Mouse (Mus musculus) neural tube, embryonic 14.5 days (tissue): ENCODE results near the gene Rnf123. TPM values are rescaled to one million over a fixed set of nuclear protein-coding genes. Genes with fewer than 3 reads are reported as not detected.

ENCODE experiments used
- ATAC-seq: fragments of 200-750 bp; cut with Nextera tagmentation; 2 replicates; pipeline ENCODE4 v1.8.0; 2017; ENCODE audit warnings: low read depth, mild to moderate bottlenecking, moderate TSS enrichment, moderate library complexity
- H3K27ac ChIP-seq: fragments of 300-500 bp; sonication (generic); 2 replicates; pipeline ENCODE4 v1.5.1; 2014; ENCODE audit warnings: low read depth, mild to moderate bottlenecking, control low read depth, low read length, moderate library complexity, mixed read lengths
- H3K27me3 ChIP-seq: fragments of 300-500 bp; sonication (generic); 2 replicates; pipeline ENCODE4 v1.6.1; 2014; ENCODE audit warnings: low read length; ENCODE audit not compliant: control insufficient read depth, insufficient read depth
- H3K36me3 ChIP-seq: fragments of 300-500 bp; sonication (generic); 2 replicates; pipeline ENCODE4 v1.6.1; 2014; ENCODE audit warnings: low read length, mixed read lengths; ENCODE audit not compliant: control insufficient read depth, insufficient read depth
- H3K4me1 ChIP-seq: fragments of 300-500 bp; sonication (generic); 2 replicates; pipeline ENCODE4 v1.6.1; 2014; ENCODE audit warnings: low read length; ENCODE audit not compliant: control insufficient read depth, insufficient read depth
- H3K4me2 ChIP-seq: fragments of 300-500 bp; sonication (generic); 2 replicates; pipeline ENCODE4 v1.6.1; 2014; ENCODE audit warnings: mild to moderate bottlenecking, low read depth, low read length, control low read depth
- H3K4me3 ChIP-seq: fragments of 300-500 bp; sonication (generic); 2 replicates; pipeline ENCODE4 v1.5.1; 2014; ENCODE audit warnings: low read depth, low read length, control low read depth, mixed read lengths
- H3K9ac ChIP-seq: fragments of 300-500 bp; sonication (generic); replicated peaks from 2 replicates; pipeline ENCODE4 v1.6.1; 2014; ENCODE audit warnings: low read depth, mild to moderate bottlenecking, control low read depth, low read length, mixed read lengths
- H3K9me3 ChIP-seq: fragments of 300-500 bp; sonication (generic); 2 replicates; pipeline ENCODE4 v1.6.1; 2016; ENCODE audit warnings: low read length; ENCODE audit not compliant: control insufficient read depth
- WGBS: fragments of 180-500 bp; shearing (Covaris S2); extraction: QIAGEN DNeasy Blood & Tissue Kit; methylation state at CpG from one replicate; pipeline ENCODE4 v1.1.7; 2014; 5-methylcytosine and 5-hydroxymethylcytosine counted together
- polyA plus RNA-seq: library from polyadenylated mRNA; unstranded; fragments of >200 nt; fragmentation: Nextera tagmentation; extraction: Ambion mirVana; gene quantifications from 2 replicates; pipeline ENCODE4 v1.2.1, GENCODE M21; 2014

Gene Rnf123
- polyA plus RNA-seq, 1 experiment from 2014 or later: 47.7 TPM

- 93% methylated on average over 9 of the region's 9 CpGs for WGBS
- H3K9ac ChIP-seq: no peak overlapping the region
- no peak overlapping the region for H3K4me2 ChIP-seq
- peaks cover 58% of the 10 kb centered on the region for H3K36me3 ChIP-seq
- no peaks in the 10 kb centered on the region for H3K9me3 ChIP-seq
- no peak overlapping the region for H3K4me3 ChIP-seq
- H3K4me1 ChIP-seq: no peaks in the 10 kb centered on the region
- no peak overlapping the region for H3K27ac ChIP-seq
- no peaks in the 10 kb centered on the region for H3K27me3 ChIP-seq
- ATAC-seq: no peak
Observed at GRCm38 (mm10) chr9:108058291-108058690, 24.9 kb downstream of the Rnf123 start.

DNA sequence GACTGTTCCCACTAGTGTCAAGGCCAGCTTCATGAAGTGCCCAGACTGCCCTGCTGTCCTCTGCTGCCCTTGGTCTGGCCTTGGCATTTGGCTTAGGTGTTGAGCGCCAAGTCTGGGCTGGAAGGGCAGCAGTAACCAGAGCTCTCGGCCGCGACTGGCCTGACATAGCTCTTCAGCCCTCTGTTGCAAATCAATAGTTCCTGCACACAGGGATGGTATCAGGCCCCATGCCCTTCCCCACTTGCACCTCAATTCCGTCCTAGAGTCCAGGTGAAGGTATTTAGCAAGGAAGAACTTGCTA lies 25.9 kb downstream of the Rnf123 start:
- no peaks in the 10 kb centered on the region for H3K9me3 ChIP-seq
- H3K4me2 ChIP-seq: no peak overlapping the region
- H3K36me3 ChIP-seq: peaks cover 49% of the 10 kb centered on the region
- H3K4me1 ChIP-seq: no peaks in the 10 kb centered on the region
- no peaks in the 10 kb centered on the region for H3K27me3 ChIP-seq
- H3K9ac ChIP-seq: no peak overlapping the region
- no peak overlapping the region for H3K27ac ChIP-seq
- no peak overlapping the region for H3K4me3 ChIP-seq
- no peak for ATAC-seq
- 96% methylated on average over 5 of the region's 5 CpGs for WGBS

DNA sequence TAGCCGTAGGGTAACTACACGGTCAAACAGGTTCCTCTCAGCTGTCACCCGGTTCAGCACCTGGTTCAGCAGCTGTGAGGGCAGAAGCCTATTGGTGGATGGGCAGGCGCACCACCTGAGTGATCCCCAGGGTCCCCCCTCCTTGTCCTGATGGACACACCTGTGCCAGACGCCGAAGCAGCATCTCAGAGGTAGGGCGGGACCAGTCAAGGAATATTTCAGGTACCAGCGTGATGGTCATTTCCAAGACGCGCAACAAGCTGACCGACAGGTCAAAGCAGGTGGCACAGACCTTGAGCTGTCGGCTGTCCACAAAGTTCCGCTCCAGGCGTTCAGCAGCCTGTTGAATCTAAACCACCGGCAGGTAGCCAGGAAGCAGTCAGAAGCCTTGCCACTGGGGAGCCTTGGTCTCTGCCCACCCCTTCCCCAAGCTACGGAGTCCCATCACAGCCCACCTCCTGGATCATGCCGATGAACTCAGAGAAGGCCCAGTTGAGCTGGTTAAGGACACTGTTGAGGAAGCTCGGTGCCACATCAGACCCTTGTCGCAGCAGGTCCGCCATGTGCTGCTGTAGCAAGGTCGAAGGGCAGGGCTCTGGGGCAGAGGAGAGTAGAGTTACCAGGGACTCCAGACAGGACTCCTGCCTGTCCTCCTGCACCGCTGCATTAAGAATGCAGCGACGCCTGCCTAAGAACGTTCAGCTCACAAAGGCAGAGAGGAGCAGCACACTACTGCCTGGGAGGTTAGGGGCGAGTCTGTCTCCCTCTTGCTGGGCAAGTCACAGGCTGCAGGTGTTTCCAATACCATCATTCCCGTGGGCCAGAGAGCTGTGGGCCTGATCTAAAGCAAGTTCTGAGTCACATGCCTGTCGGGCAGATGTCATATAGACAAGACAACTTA lies 26.5 kb downstream of the Rnf123 start:
- H3K36me3 ChIP-seq: peaks cover 43% of the 10 kb centered on the region

DNA sequence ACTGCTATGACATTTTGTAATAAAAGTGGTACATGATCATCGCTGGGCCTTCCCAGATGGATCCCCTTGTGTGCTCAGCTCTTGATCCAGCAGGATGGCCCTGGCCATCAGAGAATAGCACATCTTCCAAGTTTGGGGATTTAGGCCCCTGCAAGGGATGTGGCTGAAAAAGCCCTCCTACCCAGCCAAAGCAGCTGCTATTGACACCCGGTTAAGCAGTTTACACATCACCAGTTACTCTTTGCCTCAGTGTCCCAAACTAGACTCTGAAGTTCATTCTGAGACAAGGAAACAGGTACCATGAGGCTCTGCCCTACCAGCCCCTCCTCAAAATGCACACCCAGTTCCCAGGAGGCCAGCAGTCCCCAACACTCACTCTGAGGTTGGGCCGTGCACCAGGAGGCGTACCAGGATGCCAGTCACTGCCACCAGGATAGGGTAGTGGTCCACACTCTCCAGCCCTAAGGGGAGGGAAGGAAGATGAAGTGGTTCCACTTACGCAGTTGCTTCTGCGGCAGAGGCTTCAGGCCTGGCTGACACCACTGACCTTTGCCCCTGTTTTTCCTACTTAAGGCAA lies 27.4 kb downstream of the Rnf123 start:
- H3K9me3 ChIP-seq: no peaks in the 10 kb centered on the region
- 89% methylated on average over 6 of the region's 6 CpGs for WGBS

More for the DNA sequence above, 26.5 kb downstream of the Rnf123 start:
- no peak overlapping the region for H3K4me2 ChIP-seq
- ATAC-seq: no peak
- H3K9ac ChIP-seq: no peak overlapping the region
- no peaks in the 10 kb centered on the region for H3K9me3 ChIP-seq
- H3K4me3 ChIP-seq: no peak overlapping the region
- no peak overlapping the region for H3K27ac ChIP-seq
- H3K4me1 ChIP-seq: no peaks in the 10 kb centered on the region
- 86% methylated on average over 28 of the region's 28 CpGs for WGBS
- H3K27me3 ChIP-seq: no peaks in the 10 kb centered on the region

DNA sequence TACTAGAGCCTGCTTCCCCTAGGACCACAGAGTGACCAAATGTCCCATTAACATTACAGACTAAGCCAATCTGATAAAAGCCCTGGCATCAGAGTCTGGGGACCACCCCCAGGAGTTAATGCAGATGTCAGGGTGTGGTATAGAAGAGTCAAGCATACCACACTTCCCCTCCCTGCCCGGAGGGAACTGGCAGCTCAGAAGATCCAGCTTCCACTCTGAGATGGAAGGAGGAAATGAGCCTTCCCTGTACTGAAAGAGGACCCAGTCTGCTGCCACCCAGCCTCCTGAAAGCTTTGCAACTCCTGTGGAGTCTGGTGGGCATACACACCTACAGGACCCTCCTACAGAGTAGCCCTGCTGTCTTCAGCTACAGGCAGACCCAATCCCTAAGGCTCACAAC lies 28.1 kb downstream of the Rnf123 start:
- no peak overlapping the region for H3K9ac ChIP-seq
- no peak overlapping the region for H3K27ac ChIP-seq
- no peak overlapping the region for H3K4me3 ChIP-seq
- no peak overlapping the region for H3K4me2 ChIP-seq
- H3K27me3 ChIP-seq: no peaks in the 10 kb centered on the region
- H3K9me3 ChIP-seq: no peaks in the 10 kb centered on the region
- peaks cover under 1% of the 10 kb centered on the region; the same call in 1 of the 2 replicates for H3K4me1 ChIP-seq
- no peak for ATAC-seq
- 100% methylated on average over 1 of the region's 1 CpGs for WGBS
- H3K36me3 ChIP-seq: peaks cover 35% of the 10 kb centered on the region

More for the DNA sequence above, 27.4 kb downstream of the Rnf123 start:
- Histone ChIP-seq H3K27ac (no peak overlapping the region), H3K4me2 (no peak overlapping the region), H3K9ac (no peak overlapping the region), H3K4me1 (no peaks in the 10 kb centered on the region), H3K4me3 (no peak overlapping the region), H3K27me3 (no peaks in the 10 kb centered on the region), H3K36me3 (peaks cover 39% of the 10 kb centered on the region)
- ATAC-seq: no peak

GRCm38 (mm10) chr9:108054331-108055040 lies 28.7 kb downstream of the Rnf123 start:
- Histone ChIP-seq H3K4me2 (no peak overlapping the region), H3K27ac (no peak overlapping the region), H3K36me3 (peaks cover 33% of the 10 kb centered on the region), H3K9me3 (no peaks in the 10 kb centered on the region), H3K4me3 (no peak overlapping the region), H3K27me3 (no peaks in the 10 kb centered on the region), H3K9ac (no peak overlapping the region), H3K4me1 (peaks cover 7% of the 10 kb centered on the region)
- 89% methylated on average over 22 of the region's 22 CpGs for WGBS
- no peak for ATAC-seq

DNA sequence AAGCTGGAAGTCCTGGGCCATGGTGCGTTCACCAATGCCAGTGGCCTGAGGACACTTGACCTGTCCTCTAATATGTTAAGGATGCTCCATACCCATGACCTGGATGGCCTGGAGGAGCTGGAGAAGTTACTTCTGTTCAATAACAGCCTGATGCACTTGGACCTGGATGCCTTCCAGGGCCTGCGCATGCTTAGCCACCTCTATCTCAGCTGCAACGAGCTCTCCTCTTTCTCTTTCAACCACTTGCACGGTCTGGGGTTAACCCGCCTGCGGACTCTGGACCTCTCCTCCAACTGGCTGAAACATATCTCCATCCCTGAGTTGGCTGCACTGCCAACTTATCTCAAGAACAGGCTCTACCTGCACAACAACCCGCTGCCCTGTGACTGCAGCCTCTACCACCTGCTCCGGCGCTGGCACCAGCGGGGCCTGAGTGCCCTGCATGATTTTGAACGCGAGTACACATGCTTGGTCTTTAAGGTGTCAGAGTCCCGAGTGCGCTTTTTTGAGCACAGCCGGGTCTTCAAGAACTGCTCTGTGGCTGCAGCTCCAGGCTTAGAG lies 29.4 kb downstream of the Rnf123 start:
- Histone ChIP-seq H3K27me3 (no peaks in the 10 kb centered on the region), H3K9ac (no peak overlapping the region), H3K4me2 (no peak overlapping the region), H3K36me3 (peaks cover 27% of the 10 kb centered on the region), H3K4me1 (peaks cover 7% of the 10 kb centered on the region), H3K27ac (no peak overlapping the region), H3K9me3 (no peaks in the 10 kb centered on the region), H3K4me3 (no peak overlapping the region)
- no peak for ATAC-seq
- WGBS: 93% methylated on average over 15 of the region's 15 CpGs

DNA sequence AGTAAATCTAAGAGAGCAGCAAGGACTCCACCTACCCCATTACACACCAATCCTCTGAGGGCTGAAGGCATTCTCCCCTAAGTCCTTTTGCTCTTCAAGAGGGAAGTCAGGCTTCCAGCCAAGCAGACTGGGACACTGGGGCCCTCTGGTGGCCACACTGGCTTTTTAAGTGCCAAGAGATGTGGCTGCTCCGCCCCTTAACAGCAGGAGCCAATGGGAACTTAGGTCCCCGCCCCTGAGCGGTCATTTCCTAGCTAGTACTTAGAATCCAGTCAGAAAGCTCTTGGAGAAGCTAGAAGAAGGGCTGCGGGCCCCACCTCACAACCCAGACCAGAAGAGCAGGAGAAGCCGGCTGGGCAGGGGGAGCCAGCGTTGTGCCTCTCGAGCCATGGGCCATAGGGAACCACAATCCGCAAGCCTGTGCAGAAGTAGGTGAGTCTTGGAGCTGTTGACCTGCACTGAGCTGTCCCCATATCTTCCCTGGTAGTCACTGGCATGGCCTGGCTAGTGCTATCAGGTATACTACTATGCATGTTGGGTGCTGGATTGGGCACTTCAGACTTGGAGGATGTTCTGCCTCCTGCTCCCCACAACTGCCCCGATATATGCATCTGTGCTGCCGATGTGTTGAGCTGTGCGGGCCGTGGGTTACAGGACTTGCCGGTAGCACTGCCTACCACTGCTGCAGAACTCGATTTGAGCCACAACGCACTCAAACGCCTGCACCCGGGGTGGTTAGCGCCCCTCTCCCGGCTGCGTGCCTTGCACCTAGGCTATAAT lies 30.1 kb downstream of the Rnf123 start, which contains the start of gene Amigo3:
TSS of gene Amigo3 (plus strand) at position 275 of the 780 bp plus-strand sequence.
- peaks cover 27% of the 10 kb centered on the region for H3K36me3 ChIP-seq
- H3K4me2 ChIP-seq: no peak within 1 kb of the TSS
- no peak within 1 kb of the TSS for H3K4me3 ChIP-seq
- H3K9ac ChIP-seq: no peak within 1 kb of the TSS
- no peak within 1 kb of the TSS for H3K27ac ChIP-seq
- no peaks in the 10 kb centered on the region for H3K9me3 ChIP-seq
- ATAC-seq: peak; percentile 15
- no peaks in the 10 kb centered on the region for H3K27me3 ChIP-seq
- H3K4me1 ChIP-seq: peaks cover 11% of the 10 kb centered on the region
- 53% methylated on average over 20 of the region's 20 CpGs for WGBS
